Mouse (Mus musculus): ENCODE data around the gene BC053393.

DNA sequence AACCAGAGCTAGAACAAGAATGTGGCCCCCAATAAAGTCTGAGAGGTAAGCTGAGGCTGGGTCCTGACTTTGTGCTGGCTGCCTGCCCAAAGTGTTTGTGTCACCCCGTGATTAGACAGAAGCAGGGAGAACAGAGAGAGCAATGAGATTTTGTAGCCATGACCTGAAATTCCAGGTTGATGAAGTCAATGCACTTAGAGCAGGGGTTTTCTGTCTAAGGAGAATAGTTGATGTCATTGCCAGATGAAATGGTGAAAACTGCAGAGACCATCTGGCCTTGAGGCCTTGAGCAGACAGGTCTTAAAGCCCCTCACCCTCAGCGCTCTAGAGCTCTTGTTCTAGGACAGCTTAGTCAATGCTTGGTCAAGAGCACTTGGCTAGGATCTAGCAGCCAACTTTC lies 21.1 kb downstream of the BC053393 start:
- TF ChIP-seq CTCF (IDR thresholded peaks at IDR 0.05; ENCODE audit: insufficient read depth, low read length), result no peak
- no peak for TF ChIP-seq POLR2A (IDR thresholded peaks at IDR 0.05; ENCODE audit: borderline replicate concordance, extremely low read depth, low read depth, low read length)
